Mouse (Mus musculus): ENCODE measurements around the gene Atp6v0a4. TPM values are rescaled to one million over a fixed set of nuclear protein-coding genes. Genes with fewer than 3 reads are reported as not detected.

Atp6v0a4 gene
- total RNA-seq, 2 experiments from 2014 or later, result 4.6 to 5.3 TPM

GRCm38 (mm10) chr6:38131801-38132231 lies 7.4 kb upstream of the Atp6v0a4 start:
- DNase-seq (ENCODE audit: extremely low spot score in 1 of 2, low spot score in 2 of 2), result peak in 1 of 2 experiments; percentile 83
- intact Hi-C loops (cut with DNase I), result no loop called here

GRCm38 (mm10) chr6:38129883-38130282 lies 5.5 kb upstream of the Atp6v0a4 start:
- intact Hi-C loops (cut with DNase I), result no loop called here
- no peak for DNase-seq (ENCODE audit: extremely low spot score in 1 of 2, low spot score in 2 of 2)

- DNase-seq (ENCODE audit: extremely low spot score in 1 of 2, low spot score in 2 of 2), result peak in 1 of 2 experiments; percentile 58
- intact Hi-C loops (cut with DNase I), result no loop called here
Measured at GRCm38 (mm10) chr6:38128115-38128514, 3.7 kb upstream of the Atp6v0a4 start.

GRCm38 (mm10) chr6:38125462-38125861 lies 1.1 kb upstream of the Atp6v0a4 start:
- no peak for DNase-seq (ENCODE audit: extremely low spot score in 1 of 2, low spot score in 2 of 2)
- intact Hi-C loops (cut with DNase I), result no loop called here

GRCm38 (mm10) chr6:38124882-38125281 lies 496 bp upstream of the Atp6v0a4 start:
- intact Hi-C loops (cut with DNase I), result no loop called here
- no peak for DNase-seq (ENCODE audit: extremely low spot score in 1 of 2, low spot score in 2 of 2)

- no peak for DNase-seq (ENCODE audit: extremely low spot score in 1 of 2, low spot score in 2 of 2)
- intact Hi-C loops (cut with DNase I), result no loop called here
Measured at GRCm38 (mm10) chr6:38123471-38124206, 747 bp downstream of the Atp6v0a4 start.

- intact Hi-C loops (cut with DNase I), result no loop called here
- DNase-seq (ENCODE audit: extremely low spot score in 1 of 2, low spot score in 2 of 2), result no peak
Measured at GRCm38 (mm10) chr6:38122791-38123190, 1.6 kb downstream of the Atp6v0a4 start.

GRCm38 (mm10) chr6:38121843-38122242 lies 2.5 kb downstream of the Atp6v0a4 start:
- no peak for DNase-seq (ENCODE audit: extremely low spot score in 1 of 2, low spot score in 2 of 2)
- intact Hi-C loops (cut with DNase I), result no loop called here

GRCm38 (mm10) chr6:38120681-38121371 lies 3.6 kb downstream of the Atp6v0a4 start:
- no peak for DNase-seq (ENCODE audit: extremely low spot score in 1 of 2, low spot score in 2 of 2)
- intact Hi-C loops (cut with DNase I), result no loop called here

GRCm38 (mm10) chr6:38118341-38118740 lies 6.0 kb downstream of the Atp6v0a4 start:
- DNase-seq (ENCODE audit: extremely low spot score in 1 of 2, low spot score in 2 of 2), result no peak
- intact Hi-C loops (cut with DNase I), result no loop called here

- no peak for DNase-seq (ENCODE audit: extremely low spot score in 1 of 2, low spot score in 2 of 2)
- intact Hi-C loops (cut with DNase I), result no loop called here
Measured at GRCm38 (mm10) chr6:38116107-38116770, 8.1 kb downstream of the Atp6v0a4 start.

GRCm38 (mm10) chr6:38110859-38111258 lies 13.5 kb downstream of the Atp6v0a4 start:
- intact Hi-C loops (cut with DNase I), result no loop called here
- no peak for DNase-seq (ENCODE audit: extremely low spot score in 1 of 2, low spot score in 2 of 2)

- intact Hi-C loops (cut with DNase I), result no loop called here
- DNase-seq (ENCODE audit: extremely low spot score in 1 of 2, low spot score in 2 of 2), result no peak
Measured at GRCm38 (mm10) chr6:38109871-38110270, 14.5 kb downstream of the Atp6v0a4 start.

GRCm38 (mm10) chr6:38109160-38109795 lies 15.1 kb downstream of the Atp6v0a4 start, which contains the start of gene Tmem213:
Gene Tmem213, plus strand, starts transcription at chr6:38109255.
- intact Hi-C loops (cut with DNase I), result no loop called here
- DNase-seq (ENCODE audit: extremely low spot score in 1 of 2, low spot score in 2 of 2), result no peak

GRCm38 (mm10) chr6:38108449-38108848 lies 15.9 kb downstream of the Atp6v0a4 start:
- no peak for DNase-seq (ENCODE audit: extremely low spot score in 1 of 2, low spot score in 2 of 2)
- intact Hi-C loops (cut with DNase I), result no loop called here

- no peak for DNase-seq (ENCODE audit: extremely low spot score in 1 of 2, low spot score in 2 of 2)
- intact Hi-C loops (cut with DNase I), result no loop called here
Measured at GRCm38 (mm10) chr6:38105924-38106323, 18.5 kb downstream of the Atp6v0a4 start.

- intact Hi-C loops (cut with DNase I), result no loop called here
- no peak for DNase-seq (ENCODE audit: extremely low spot score in 1 of 2, low spot score in 2 of 2)
Measured at GRCm38 (mm10) chr6:38103775-38104174, 20.6 kb downstream of the Atp6v0a4 start.

GRCm38 (mm10) chr6:38102216-38102795 lies 22.1 kb downstream of the Atp6v0a4 start:
- no peak for DNase-seq (ENCODE audit: extremely low spot score in 1 of 2, low spot score in 2 of 2)
- intact Hi-C loops (cut with DNase I), result no loop called here

- intact Hi-C loops (cut with DNase I), result no loop called here
- no peak for DNase-seq (ENCODE audit: extremely low spot score in 1 of 2, low spot score in 2 of 2)
Measured at GRCm38 (mm10) chr6:38096961-38097370, 27.4 kb downstream of the Atp6v0a4 start.

All from left cerebral cortex, postnatal 10 days (tissue).